Mouse (Mus musculus): ENCODE results near the gene Kif26b. TPM values are rescaled to one million over a fixed set of nuclear protein-coding genes. Genes with fewer than 3 reads are reported as not detected.

Kif26b gene
- polyA plus RNA-seq, 1 experiment from 2014 or later = 0.44 TPM

DNA sequence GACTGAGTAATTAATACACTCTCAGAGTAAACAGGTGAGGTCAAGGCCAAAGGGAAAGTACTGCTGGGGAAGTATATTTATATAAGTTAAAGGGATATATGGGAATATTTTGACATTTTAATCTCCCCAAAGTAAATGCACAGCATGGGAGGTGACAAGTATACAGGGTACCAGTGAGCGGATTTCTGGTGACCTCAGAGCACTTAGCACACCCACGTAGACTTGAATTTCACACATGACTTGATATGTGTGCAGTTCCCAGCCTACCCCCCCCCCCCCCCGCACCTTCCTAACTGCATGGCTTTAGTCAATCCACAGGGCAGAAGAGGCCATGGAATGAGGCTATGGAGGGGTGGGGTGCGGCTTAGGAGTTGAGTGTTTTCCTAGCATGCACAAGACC lies 35.9 kb downstream of the Kif26b start:
- no peaks in the 10 kb centered on the region for H3K9me3 ChIP-seq (ENCODE audit: low read length)
- H3K4me2 ChIP-seq (replicated peaks; ENCODE audit: low read depth, low read length) = no peak overlapping the region
- DNase-seq (ENCODE audit: low spot score) (no peak), ATAC-seq (no peak)
- 66% methylated on average over 4 of the region's 4 CpGs for WGBS
- no peak overlapping the region for H3K9ac ChIP-seq (replicated peaks; ENCODE audit: low read depth)
- no peak for TF ChIP-seq EP300 (IDR thresholded peaks at IDR 0.05)
- TF ChIP-seq CTCF (IDR thresholded peaks at IDR 0.05) = no peak
- no peaks in the 10 kb centered on the region for H3K4me1 ChIP-seq (ENCODE audit: insufficient read depth, low read depth, low read length)
- no peaks in the 10 kb centered on the region for H3K36me3 ChIP-seq (ENCODE audit: insufficient read depth, low read length)
- H3K27ac ChIP-seq (ENCODE audit: low read length) = no peak overlapping the region
- no peak overlapping the region for H3K4me3 ChIP-seq (ENCODE audit: low read depth, low read length)
- H3K27me3 ChIP-seq (replicated peaks; ENCODE audit: insufficient read depth, low read length) = no peaks in the 10 kb centered on the region

DNA sequence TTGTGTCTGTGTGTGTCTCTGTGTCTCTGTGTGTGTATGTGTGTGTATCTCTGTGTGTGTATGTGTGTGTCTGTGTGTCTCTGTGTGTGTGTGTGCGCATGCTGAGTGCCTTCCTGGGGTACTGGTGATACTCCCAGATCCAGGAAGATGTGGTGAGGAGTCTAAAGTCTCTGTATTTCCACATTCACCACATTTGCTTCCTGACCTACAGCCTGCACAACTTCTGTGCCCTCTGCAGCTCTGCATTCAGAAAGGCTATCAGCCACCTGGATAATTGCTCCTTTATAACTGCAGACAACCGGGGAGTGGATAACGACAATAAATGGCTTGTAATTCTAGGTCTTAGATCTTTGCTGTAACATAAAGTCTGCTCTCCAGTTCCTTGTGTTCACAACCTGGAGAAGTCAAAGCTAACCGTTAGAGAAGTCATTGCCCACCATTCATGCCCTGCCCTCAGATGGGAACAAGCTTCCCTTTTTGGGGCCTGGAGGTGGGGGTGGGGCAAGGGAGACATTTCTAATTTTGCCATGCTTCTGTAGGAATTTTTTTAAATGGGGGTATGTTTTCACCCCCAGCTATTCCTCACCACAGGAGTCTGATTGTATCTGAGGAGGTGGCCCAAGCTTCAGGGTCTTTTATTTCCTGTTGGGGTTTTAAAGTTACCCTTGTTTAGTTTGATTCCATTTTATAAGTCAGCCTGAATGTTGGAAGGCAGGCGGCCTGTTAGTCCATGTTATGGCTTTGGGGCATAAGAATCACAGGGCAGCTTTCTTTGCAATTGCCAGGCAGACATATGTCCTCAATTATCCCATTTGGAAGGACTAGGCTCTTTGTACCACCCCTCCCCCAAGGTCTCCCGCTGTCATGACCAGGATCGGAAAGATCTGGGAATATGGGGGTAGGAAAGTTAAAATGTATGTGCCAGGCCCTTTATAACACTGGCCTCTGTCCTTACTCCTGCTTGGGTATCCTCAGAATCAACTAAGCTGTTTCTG lies 39.9 kb downstream of the Kif26b start:
- DNase-seq (ENCODE audit: low spot score) (no peak), ATAC-seq (no peak)
- Histone ChIP-seq H3K36me3 (ENCODE audit: insufficient read depth, low read length) (no peaks in the 10 kb centered on the region), H3K4me3 (ENCODE audit: low read depth, low read length) (no peak overlapping the region), H3K4me1 (ENCODE audit: insufficient read depth, low read depth, low read length) (no peaks in the 10 kb centered on the region), H3K27me3 (replicated peaks; ENCODE audit: insufficient read depth, low read length) (no peaks in the 10 kb centered on the region), H3K9me3 (ENCODE audit: low read length) (no peaks in the 10 kb centered on the region), H3K4me2 (replicated peaks; ENCODE audit: low read depth, low read length) (no peak overlapping the region), H3K27ac (ENCODE audit: low read length) (no peak overlapping the region), H3K9ac (replicated peaks; ENCODE audit: low read depth) (no peak overlapping the region)
- no peak for TF ChIP-seq CTCF (IDR thresholded peaks at IDR 0.05)
- TF ChIP-seq EP300 (IDR thresholded peaks at IDR 0.05) = no peak
- 76% methylated on average over 7 of the region's 7 CpGs for WGBS

DNA sequence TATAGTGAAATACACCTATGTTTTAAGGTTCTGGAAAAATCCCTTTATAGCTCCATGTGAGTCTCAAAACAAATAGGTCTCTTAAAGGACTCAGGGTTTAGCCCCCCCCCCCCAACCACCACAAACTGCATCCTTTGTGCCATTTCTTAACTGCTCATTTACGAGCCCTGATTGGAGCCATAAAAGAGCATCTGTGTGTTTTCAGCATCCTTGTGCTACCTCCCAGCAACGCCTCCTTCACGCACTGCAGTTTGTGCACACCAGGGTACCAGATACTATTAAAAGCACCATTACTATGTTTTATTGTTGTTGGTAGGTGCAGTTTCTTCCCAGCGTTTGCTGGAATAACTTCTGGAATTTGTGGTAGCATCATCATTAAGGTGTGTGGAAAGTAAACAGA lies 42.1 kb downstream of the Kif26b start:
- TF ChIP-seq EP300 (IDR thresholded peaks at IDR 0.05) = no peak
- TF ChIP-seq CTCF (IDR thresholded peaks at IDR 0.05) = no peak
- ATAC-seq = no peak
- no peak overlapping the region for H3K9ac ChIP-seq (replicated peaks; ENCODE audit: low read depth)
- DNase-seq (ENCODE audit: low spot score) = no peak
- H3K4me1 ChIP-seq (ENCODE audit: insufficient read depth, low read depth, low read length) = no peaks in the 10 kb centered on the region
- no peaks in the 10 kb centered on the region for H3K9me3 ChIP-seq (ENCODE audit: low read length)
- no peaks in the 10 kb centered on the region for H3K36me3 ChIP-seq (ENCODE audit: insufficient read depth, low read length)
- no peak overlapping the region for H3K27ac ChIP-seq (ENCODE audit: low read length)
- no peak overlapping the region for H3K4me3 ChIP-seq (ENCODE audit: low read depth, low read length)
- WGBS = 80% methylated on average over 4 of the region's 4 CpGs
- no peak overlapping the region for H3K4me2 ChIP-seq (replicated peaks; ENCODE audit: low read depth, low read length)
- H3K27me3 ChIP-seq (replicated peaks; ENCODE audit: insufficient read depth, low read length) = no peaks in the 10 kb centered on the region

DNA sequence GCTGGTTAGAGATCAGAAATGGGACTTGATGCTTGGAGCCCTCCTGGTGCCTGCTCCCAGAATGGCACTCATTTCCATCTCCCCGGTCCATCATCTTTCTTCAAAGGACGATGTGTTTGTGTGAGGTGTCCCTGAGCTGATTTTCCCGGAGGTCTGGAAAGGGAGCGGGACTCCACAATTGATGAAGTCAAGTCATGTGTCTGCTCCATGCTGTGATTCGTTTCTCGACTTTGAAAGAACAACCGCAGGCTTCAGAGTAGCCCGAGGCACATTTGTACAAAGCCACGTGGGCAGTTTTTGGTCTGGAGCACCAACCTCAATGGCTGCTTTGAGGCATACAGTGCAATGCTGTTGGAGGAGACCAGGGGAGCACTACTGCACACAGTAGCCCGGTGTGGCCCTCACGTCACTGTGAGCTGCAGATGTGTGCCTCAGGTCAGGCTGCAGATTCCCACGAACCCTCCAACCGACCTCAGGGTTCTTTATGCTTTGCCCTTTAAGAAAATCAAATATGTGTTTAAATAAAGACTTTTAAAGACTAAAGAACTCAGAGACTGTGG lies 43.0 kb downstream of the Kif26b start:
- H3K27ac ChIP-seq (ENCODE audit: low read length) = no peak overlapping the region
- H3K4me3 ChIP-seq (ENCODE audit: low read depth, low read length) = no peak overlapping the region
- no peak overlapping the region for H3K9ac ChIP-seq (replicated peaks; ENCODE audit: low read depth)
- H3K4me2 ChIP-seq (replicated peaks; ENCODE audit: low read depth, low read length) = no peak overlapping the region
- DNase-seq (ENCODE audit: low spot score) (no peak), ATAC-seq (no peak)
- no peaks in the 10 kb centered on the region for H3K27me3 ChIP-seq (replicated peaks; ENCODE audit: insufficient read depth, low read length)
- H3K36me3 ChIP-seq (ENCODE audit: insufficient read depth, low read length) = no peaks in the 10 kb centered on the region
- H3K9me3 ChIP-seq (ENCODE audit: low read length) = no peaks in the 10 kb centered on the region
- H3K4me1 ChIP-seq (ENCODE audit: insufficient read depth, low read depth, low read length) = no peaks in the 10 kb centered on the region
- no peak for TF ChIP-seq CTCF (IDR thresholded peaks at IDR 0.05)
- TF ChIP-seq EP300 (IDR thresholded peaks at IDR 0.05) = no peak
- 61% methylated on average over 13 of the region's 13 CpGs for WGBS

DNA sequence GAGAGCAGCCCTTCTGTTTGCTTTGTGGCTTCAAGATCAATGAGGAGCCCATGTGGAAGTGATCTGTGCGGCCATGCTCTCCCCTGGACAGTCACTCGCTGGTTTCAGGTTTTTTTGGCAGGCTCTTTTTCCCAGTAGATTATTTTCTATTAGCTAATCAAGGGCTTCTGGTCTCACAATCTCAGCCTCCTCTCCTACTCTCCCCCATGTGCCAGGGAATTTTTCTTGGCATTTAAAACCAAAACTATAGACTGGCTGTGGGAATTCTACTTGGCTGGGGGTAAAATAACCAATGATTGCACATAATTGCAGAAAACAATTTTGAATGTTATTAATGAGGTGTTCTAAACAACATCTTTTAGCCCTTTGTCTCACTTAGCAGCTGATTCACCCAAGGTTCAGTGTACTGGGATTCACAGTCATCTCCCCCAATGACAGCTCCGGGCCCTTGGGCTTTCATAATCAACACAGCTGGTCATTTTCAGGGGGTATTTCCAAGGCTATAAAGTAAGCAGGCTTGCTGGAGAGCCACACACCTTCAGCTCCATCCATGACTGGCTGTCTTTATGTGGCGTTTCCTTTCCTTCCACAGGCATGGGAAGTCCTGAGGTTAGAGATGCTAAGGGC lies 44.6 kb downstream of the Kif26b start:
- H3K27me3 ChIP-seq (replicated peaks; ENCODE audit: insufficient read depth, low read length) = no peaks in the 10 kb centered on the region
- TF ChIP-seq EP300 (IDR thresholded peaks at IDR 0.05) (no peak), CTCF (IDR thresholded peaks at IDR 0.05) (no peak)
- H3K4me3 ChIP-seq (ENCODE audit: low read depth, low read length) = no peak overlapping the region
- no peaks in the 10 kb centered on the region for H3K36me3 ChIP-seq (ENCODE audit: insufficient read depth, low read length)
- H3K4me2 ChIP-seq (replicated peaks; ENCODE audit: low read depth, low read length) = no peak overlapping the region
- H3K9me3 ChIP-seq (ENCODE audit: low read length) = no peaks in the 10 kb centered on the region
- 51% methylated on average over 4 of the region's 4 CpGs for WGBS
- no peak overlapping the region for H3K9ac ChIP-seq (replicated peaks; ENCODE audit: low read depth)
- H3K27ac ChIP-seq (ENCODE audit: low read length) = no peak overlapping the region
- peak; percentile 35; the same call in 1 of the 2 replicates for ATAC-seq
- H3K4me1 ChIP-seq (ENCODE audit: insufficient read depth, low read depth, low read length) = no peaks in the 10 kb centered on the region
- peak; percentile 52 for DNase-seq (ENCODE audit: low spot score)

DNA sequence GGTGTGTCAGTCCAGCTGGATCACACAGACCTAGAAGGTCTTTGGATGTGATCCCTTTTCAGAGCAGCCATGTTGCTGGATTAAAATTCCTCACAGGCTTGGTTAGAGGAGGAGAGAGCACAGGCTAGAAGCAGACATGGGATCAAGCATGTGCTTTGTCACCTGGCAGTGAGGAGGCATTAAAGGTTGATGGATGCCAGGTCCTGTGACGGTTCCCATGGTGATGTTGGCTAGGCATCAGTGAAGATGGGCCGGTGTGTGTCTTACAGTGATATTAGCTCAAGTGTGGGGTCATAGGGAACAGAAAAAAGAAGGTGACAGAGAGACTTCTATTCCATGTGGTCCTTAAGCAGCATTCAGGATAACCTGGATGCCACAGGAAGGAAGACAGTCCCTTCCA lies 46.8 kb downstream of the Kif26b start:
- no peak overlapping the region for H3K9ac ChIP-seq (replicated peaks; ENCODE audit: low read depth)
- no peaks in the 10 kb centered on the region for H3K4me1 ChIP-seq (ENCODE audit: insufficient read depth, low read depth, low read length)
- no peaks in the 10 kb centered on the region for H3K36me3 ChIP-seq (ENCODE audit: insufficient read depth, low read length)
- H3K4me2 ChIP-seq (replicated peaks; ENCODE audit: low read depth, low read length) = no peak overlapping the region
- H3K9me3 ChIP-seq (ENCODE audit: low read length) = no peaks in the 10 kb centered on the region
- DNase-seq (ENCODE audit: low spot score) (no peak), ATAC-seq (no peak)
- 87% methylated on average over 2 of the region's 2 CpGs for WGBS
- H3K4me3 ChIP-seq (ENCODE audit: low read depth, low read length) = no peak overlapping the region
- no peak for TF ChIP-seq EP300 (IDR thresholded peaks at IDR 0.05)
- no peak for TF ChIP-seq CTCF (IDR thresholded peaks at IDR 0.05)
- H3K27me3 ChIP-seq (replicated peaks; ENCODE audit: insufficient read depth, low read length) = no peaks in the 10 kb centered on the region
- H3K27ac ChIP-seq (ENCODE audit: low read length) = no peak overlapping the region
